Mouse (Mus musculus) olfactory bulb, adult 2 months (tissue): Measurements from ENCODE around the gene Tmem150c. TPM values are rescaled to one million over a fixed set of nuclear protein-coding genes. Genes with fewer than 3 reads are reported as not detected.

Experiments used
- H3K27ac ChIP-seq: fragments of 200-500 bp; 2 replicates; pipeline ENCODE4 v1.5.1; 2012; ENCODE audit warnings: low read depth, low read length; ENCODE audit not compliant: insufficient read depth
- H3K4me1 ChIP-seq: fragments of 200-500 bp; 2 replicates; pipeline ENCODE4 v1.6.1; 2012; ENCODE audit warnings: low read length; ENCODE audit not compliant: control insufficient read depth, insufficient read depth
- H3K4me3 ChIP-seq: fragments of 200-500 bp; 2 replicates; pipeline ENCODE4 v1.5.1; 2012; ENCODE audit warnings: mild to moderate bottlenecking, low read depth, low read length, moderate library complexity; ENCODE audit not compliant: insufficient read depth
- CTCF ChIP-seq: fragments of 200-500 bp; IDR thresholded peaks from 2 replicates; pipeline ENCODE4 v1.5.1; 2012; ENCODE audit warnings: low read depth, mild to moderate bottlenecking, low read length, moderate library complexity; ENCODE audit not compliant: insufficient read depth
- POLR2A ChIP-seq: fragments of 200-500 bp; IDR thresholded peaks from 2 replicates; pipeline ENCODE4 v1.6.1; 2012; ENCODE audit warnings: mild to moderate bottlenecking, low read depth, low read length, moderate library complexity; ENCODE audit not compliant: insufficient read depth
- WGBS: fragments of 180-500 bp; shearing (Covaris S2); methylation state at CpG from one replicate; pipeline ENCODE4 v1.1.7; 2018; 5-methylcytosine and 5-hydroxymethylcytosine counted together
- polyA plus RNA-seq: library from polyadenylated mRNA; stranded (reverse); fragments of >200 nt; gene quantifications from 2 replicates; pipeline ENCODE4 v1.2.4, GENCODE M21; 2012; ENCODE audit warnings: low replicate concordance; ENCODE audit not compliant: missing spikeins, insufficient read depth, insufficient read length

Tmem150c gene
- polyA plus RNA-seq, 1 experiment = not detected

DNA sequence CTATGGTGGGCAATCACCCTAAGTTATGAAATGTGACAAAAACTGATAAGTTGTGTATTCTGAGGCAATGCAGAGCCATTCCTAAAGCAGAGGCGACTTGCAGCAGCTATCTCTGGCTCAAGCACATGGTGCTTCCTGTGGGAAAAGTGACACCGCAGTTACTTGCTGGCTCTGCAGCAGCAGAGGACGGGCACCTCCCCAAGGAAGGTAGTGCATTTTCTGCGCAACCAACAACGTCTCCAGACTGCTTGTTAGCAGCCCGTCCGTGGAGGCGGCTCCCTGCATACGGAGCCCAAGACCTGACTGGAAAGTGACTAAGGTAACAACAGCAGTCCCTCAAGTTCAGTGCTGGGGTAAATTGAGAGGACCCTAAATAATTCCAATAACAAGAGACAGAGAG, 36.8 kb upstream of the Tmem150c start:
- peaks cover 16% of the 10 kb centered on the region for H3K4me1 ChIP-seq
- no peak overlapping the region for H3K4me3 ChIP-seq
- TF ChIP-seq CTCF (no peak), POLR2A (no peak)
- H3K27ac ChIP-seq = no peak overlapping the region
- 74% methylated on average over 9 of the region's 9 CpGs for WGBS

GRCm38 (mm10) chr5:100191438-100192190, 32.0 kb upstream of the Tmem150c start:
- H3K4me1 ChIP-seq = peaks cover 2% of the 10 kb centered on the region; the same call in 1 of the 2 replicates
- no peak overlapping the region for H3K4me3 ChIP-seq
- whole genome bisulfite sequencing = 59% methylated on average over 14 of the region's 14 CpGs
- H3K27ac ChIP-seq = peak overlapping the region; percentile 25; the same call in 1 of the 2 replicates
- TF ChIP-seq POLR2A (no peak), CTCF (no peak)

DNA sequence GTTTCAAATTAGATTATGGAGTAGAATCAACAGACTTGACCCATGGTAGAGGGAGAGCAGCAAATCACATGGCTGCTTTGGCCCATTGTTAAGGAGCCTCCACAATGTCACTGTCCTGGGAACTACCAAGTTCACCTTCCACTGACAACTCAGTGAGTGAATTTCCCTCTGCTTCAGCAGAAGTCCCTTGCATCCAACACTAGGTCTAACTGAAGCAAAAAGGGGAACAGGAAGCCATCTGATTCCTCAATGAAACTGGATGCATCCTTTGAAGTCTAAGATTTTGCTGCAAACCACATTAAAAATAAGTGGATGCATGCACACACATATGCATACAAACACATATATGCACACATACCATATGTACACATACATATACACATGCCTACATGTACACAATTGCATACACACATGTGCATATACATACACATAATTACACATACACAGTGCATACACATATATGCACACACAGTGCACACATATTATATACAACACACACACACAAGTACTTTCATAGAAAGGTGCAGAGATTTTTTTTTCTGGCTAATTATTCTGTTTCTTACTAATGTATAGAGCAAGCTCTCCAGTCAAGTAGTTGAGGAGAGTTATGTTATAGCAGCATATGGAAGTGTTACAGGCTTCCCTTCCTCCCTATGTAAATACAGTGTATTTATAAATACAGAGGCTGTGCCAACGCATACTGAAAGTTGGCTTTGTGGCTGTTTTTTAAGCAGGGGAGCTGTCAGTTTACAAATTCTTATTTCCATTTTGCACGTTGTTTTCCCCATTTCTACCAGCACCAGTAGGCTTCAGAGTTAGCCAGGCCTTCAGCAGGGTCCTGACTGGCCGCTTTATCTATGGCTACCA, 27.7 kb upstream of the Tmem150c start:
- TF ChIP-seq CTCF (no peak), POLR2A (no peak)
- Histone ChIP-seq H3K27ac (no peak overlapping the region), H3K4me3 (no peak overlapping the region), H3K4me1 (peaks cover 2% of the 10 kb centered on the region; the same call in 1 of the 2 replicates)
- WGBS = 71% methylated on average over 3 of the region's 3 CpGs

GRCm38 (mm10) chr5:100186618-100187017, 27.0 kb upstream of the Tmem150c start:
- TF ChIP-seq POLR2A = no peak
- TF ChIP-seq CTCF = no peak
- WGBS = 74% methylated on average over 7 of the region's 7 CpGs
- Histone ChIP-seq H3K4me1 (peaks cover 2% of the 10 kb centered on the region; the same call in 1 of the 2 replicates), H3K4me3 (no peak overlapping the region), H3K27ac (no peak overlapping the region)

DNA sequence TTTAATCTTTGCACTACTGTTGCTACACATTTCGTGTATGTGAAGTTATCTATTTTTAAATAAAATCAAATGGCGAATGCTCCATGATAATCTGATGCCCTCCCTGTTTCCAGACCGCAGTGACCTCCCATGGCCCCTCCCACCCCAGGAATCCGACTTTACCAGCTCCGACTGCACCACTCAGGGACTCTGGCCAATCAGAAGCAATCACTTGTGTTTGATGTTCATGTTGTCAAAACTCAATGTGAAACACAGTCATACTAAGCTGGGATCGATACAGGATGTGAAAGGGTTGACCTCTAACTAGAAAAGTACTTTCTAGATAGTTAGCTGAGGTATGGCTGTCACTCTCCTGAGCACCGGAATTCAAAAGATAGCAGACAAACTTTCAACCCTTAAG, 26.3 kb upstream of the Tmem150c start:
- Histone ChIP-seq H3K27ac (no peak overlapping the region), H3K4me1 (peaks cover 2% of the 10 kb centered on the region; the same call in 1 of the 2 replicates), H3K4me3 (no peak overlapping the region)
- TF ChIP-seq POLR2A (no peak), CTCF (no peak)
- 59% methylated on average over 7 of the region's 7 CpGs for WGBS

- no peak overlapping the region for H3K27ac ChIP-seq
- no peak overlapping the region for H3K4me3 ChIP-seq
- 77% methylated on average over 1 of the region's 1 CpGs for WGBS
- H3K4me1 ChIP-seq = peaks cover 6% of the 10 kb centered on the region; the same call in 1 of the 2 replicates
- TF ChIP-seq POLR2A = no peak
- TF ChIP-seq CTCF = no peak
These were observed 21.4 kb upstream of the Tmem150c start for GRCm38 (mm10) chr5:100181011-100181410.

- H3K4me1 ChIP-seq = peaks cover 6% of the 10 kb centered on the region; the same call in 1 of the 2 replicates
- H3K27ac ChIP-seq = no peak overlapping the region
- no peak overlapping the region for H3K4me3 ChIP-seq
- 64% methylated on average over 2 of the region's 2 CpGs for WGBS
- TF ChIP-seq POLR2A (no peak), CTCF (no peak)
These were observed 19.2 kb upstream of the Tmem150c start for GRCm38 (mm10) chr5:100178781-100179165.

- Histone ChIP-seq H3K27ac (no peak overlapping the region), H3K4me1 (peaks cover 6% of the 10 kb centered on the region; the same call in 1 of the 2 replicates)
These were observed 18.6 kb upstream of the Tmem150c start for GRCm38 (mm10) chr5:100178122-100178780.

DNA sequence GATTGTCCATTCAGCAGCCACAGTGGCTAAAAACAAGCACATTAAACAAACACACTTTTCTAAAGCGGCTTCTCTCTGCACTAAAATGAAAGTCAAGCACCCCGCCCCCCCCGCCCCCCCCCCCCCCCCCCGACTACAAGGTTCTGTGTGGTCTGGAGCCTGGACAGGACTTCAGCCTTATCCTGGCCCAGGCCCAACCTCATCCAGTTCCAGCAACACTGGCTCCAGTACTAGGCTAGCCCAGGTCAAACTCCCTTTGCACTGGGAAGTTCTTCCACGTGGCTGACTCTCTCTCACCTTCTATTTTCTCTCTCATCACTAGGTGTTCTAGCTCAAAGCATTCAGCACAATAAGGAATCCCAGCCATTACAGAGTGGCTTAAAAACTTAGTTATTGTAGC, 17.9 kb upstream of the Tmem150c start:
- Histone ChIP-seq H3K27ac (no peak overlapping the region), H3K4me1 (peaks cover 6% of the 10 kb centered on the region; the same call in 1 of the 2 replicates), H3K4me3 (no peak overlapping the region)
- TF ChIP-seq CTCF = no peak
- no peak for TF ChIP-seq POLR2A
- WGBS = 23% methylated on average over 4 of the region's 5 CpGs

More at GRCm38 (mm10) chr5:100178122-100178780, 18.6 kb upstream of the Tmem150c start:
- no peak overlapping the region for H3K4me3 ChIP-seq
- WGBS = 61% methylated on average over 4 of the region's 4 CpGs
- no peak for TF ChIP-seq POLR2A
- TF ChIP-seq CTCF = no peak
